Mouse (Mus musculus) ES-E14 (cell line): Measurements from ENCODE around the gene Krt83. TPM values are rescaled to one million over a fixed set of nuclear protein-coding genes. Genes with fewer than 3 reads are reported as not detected.

Experiments used
- DNase-seq: peaks from one replicate; pipeline ENCODE4 v3.0.0-alpha.2; 2013; ENCODE audit warnings: low read depth, low spot score
- H3K27ac ChIP-seq: 2 replicates; pipeline ENCODE4 v1.5.1; 2012; ENCODE audit warnings: low read depth, mild to moderate bottlenecking, low read length, moderate library complexity, mixed read lengths; ENCODE audit not compliant: poor library complexity, insufficient read depth, severe bottlenecking
- H3K36me3 ChIP-seq: 2 replicates; pipeline ENCODE4 v1.6.1; 2012; ENCODE audit warnings: mild to moderate bottlenecking, low read length, moderate library complexity, mixed read lengths; ENCODE audit not compliant: control insufficient read depth, poor library complexity, insufficient read depth, severe bottlenecking
- H3K4me1 ChIP-seq, 2 experiments: fragments of 150-350 bp in 1 of 2; sonication (generic) in 1 of 2; 2 replicates each; pipeline ENCODE4 v1.6.1; 2012; ENCODE audit warnings: low read length in 2 of 2, mild to moderate bottlenecking in 1 of 2, mixed read lengths in 1 of 2; ENCODE audit not compliant: control insufficient read depth in 2 of 2, insufficient read depth in 2 of 2, poor library complexity in 1 of 2
- H3K4me3 ChIP-seq, 2 experiments: fragments of 150-350 bp in 1 of 2; sonication (generic) in 1 of 2; 2 replicates each; pipeline ENCODE4 v1.5.1; 2012; ENCODE audit warnings: low read length in 2 of 2, low read depth in 1 of 2, mild to moderate bottlenecking in 1 of 2, mixed read lengths in 1 of 2; ENCODE audit not compliant: insufficient read depth in 1 of 2, poor library complexity in 1 of 2, severe bottlenecking in 1 of 2
- H3K9ac ChIP-seq: 2 replicates; pipeline ENCODE4 v1.6.1; 2012; ENCODE audit warnings: low read depth, mild to moderate bottlenecking, low read length, mixed read lengths; ENCODE audit not compliant: poor library complexity, insufficient read depth, severe bottlenecking
- H3K9me3 ChIP-seq: fragments of 150-350 bp; sonication (generic); 2 replicates; pipeline ENCODE4 v1.6.1; 2012; ENCODE audit warnings: low read depth, mild to moderate bottlenecking, low read length; ENCODE audit not compliant: control insufficient read depth, insufficient read depth
- CHD2 ChIP-seq: IDR thresholded peaks from 2 replicates; pipeline ENCODE4 v1.6.1; 2014; ENCODE audit warnings: mild to moderate bottlenecking, low read depth, low read length, inconsistent platforms
- HCFC1 ChIP-seq: IDR thresholded peaks from 2 replicates; pipeline ENCODE4 v1.6.1; 2012; ENCODE audit warnings: low read length, inconsistent platforms, borderline replicate concordance; ENCODE audit not compliant: insufficient read depth
- MAFK ChIP-seq: IDR thresholded peaks from 2 replicates; pipeline ENCODE4 v1.6.1; 2014; ENCODE audit warnings: mild to moderate bottlenecking, low read depth, low read length, inconsistent platforms; ENCODE audit not compliant: insufficient read depth
- ZC3H11A ChIP-seq: IDR thresholded peaks from 2 replicates; pipeline ENCODE4 v1.6.1; 2012; ENCODE audit warnings: low read depth, mild to moderate bottlenecking, inconsistent platforms, low read length, borderline replicate concordance
- ZNF384 ChIP-seq: IDR thresholded peaks from 2 replicates; pipeline ENCODE4 v1.6.1; 2012; ENCODE audit warnings: low read depth, low read length, inconsistent platforms
- in situ Hi-C, 2 experiments: fragments of 600-800 bp; cut with MboI; formaldehyde crosslinking; loops; one replicate each; pipeline ENCODE4 v1.15.1; 2025; ENCODE audit warnings: low sequenced_read_pairs in 2 of 2, inconsistent platforms in 1 of 2; ENCODE audit not compliant: unreplicated experiment in 2 of 2
- total RNA-seq: library from RNA; depleted of rRNA; stranded (reverse); fragments of 300-350 nt; gene quantifications from 2 replicates; pipeline ENCODE4 v1.2.3, GENCODE M21; 2012

Krt83 gene
- total RNA-seq, 1 experiment: not detected

DNA sequence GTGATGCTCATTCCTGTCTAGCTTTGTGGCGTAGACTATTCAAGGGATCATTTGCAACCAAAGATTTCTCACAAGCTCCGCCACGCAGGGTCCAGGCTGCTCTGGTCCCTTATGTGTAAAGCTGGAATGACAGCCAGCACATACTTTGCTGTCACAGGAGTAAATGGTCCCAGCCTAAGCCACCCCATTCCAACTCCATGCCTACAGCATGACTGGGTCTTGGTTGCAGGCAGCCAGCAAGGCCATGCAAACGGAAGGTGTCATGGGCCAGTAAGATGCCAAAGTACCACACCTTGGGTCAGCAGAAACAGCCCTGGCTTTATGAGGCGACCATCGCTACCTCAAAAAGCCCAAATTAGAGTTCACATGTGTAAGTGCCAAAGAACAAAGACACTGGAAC lies 2.4 kb upstream of the Krt83 start:
- Histone ChIP-seq H3K27ac (no peak overlapping the region), H3K4me3 (no peak overlapping the region), H3K9me3 (no peaks in the 10 kb centered on the region), H3K4me1 (no peaks in the 10 kb centered on the region), H3K36me3 (no peaks in the 10 kb centered on the region), H3K9ac (no peak overlapping the region)
- TF ChIP-seq ZNF384: no peak
- no peak for TF ChIP-seq MAFK
- TF ChIP-seq ZC3H11A: no peak
- no peak for TF ChIP-seq CHD2
- TF ChIP-seq HCFC1: no peak
- no peak for DNase-seq
- in situ Hi-C loops: no loop called here

DNA sequence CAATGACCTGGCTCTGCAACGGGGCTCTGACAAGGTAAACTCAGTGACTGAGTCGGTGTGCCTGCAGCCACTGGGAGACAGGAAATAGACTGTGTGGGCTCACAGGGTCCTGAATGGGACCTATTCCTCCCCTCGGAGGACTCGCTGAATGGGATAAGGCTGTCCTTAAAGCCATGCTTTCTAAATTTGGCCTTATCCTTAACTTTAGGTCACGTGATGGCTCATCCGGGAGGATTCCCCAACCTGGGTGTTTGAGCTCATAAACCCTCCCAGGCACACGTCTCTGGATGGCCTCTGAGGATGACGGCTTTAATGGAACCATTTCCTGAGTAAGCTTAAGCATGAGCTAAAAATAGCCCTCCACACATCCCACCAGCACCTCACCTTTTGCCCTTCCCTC lies 1.4 kb upstream of the Krt83 start:
- no peak for DNase-seq
- in situ Hi-C loops: no loop called here

GRCm38 (mm10) chr15:101485911-101486635 lies 5.2 kb downstream of the Krt83 start:
- Histone ChIP-seq H3K4me1 (no peaks in the 10 kb centered on the region), H3K36me3 (no peaks in the 10 kb centered on the region), H3K9me3 (no peaks in the 10 kb centered on the region), H3K9ac (no peak overlapping the region), H3K4me3 (no peak overlapping the region), H3K27ac (no peak overlapping the region)
- DNase-seq: no peak
- no peak for TF ChIP-seq CHD2
- TF ChIP-seq ZC3H11A: no peak
- TF ChIP-seq ZNF384: no peak
- TF ChIP-seq MAFK: no peak
- no peak for TF ChIP-seq HCFC1
- in situ Hi-C loops: no loop called here

More for the DNA sequence above, 1.4 kb upstream of the Krt83 start:
- TF ChIP-seq ZNF384 (no peak), CHD2 (no peak), ZC3H11A (no peak), MAFK (no peak)
- Histone ChIP-seq H3K4me1 (no peaks in the 10 kb centered on the region), H3K9me3 (no peaks in the 10 kb centered on the region), H3K9ac (no peak overlapping the region), H3K36me3 (no peaks in the 10 kb centered on the region), H3K27ac (no peak overlapping the region), H3K4me3 (no peak overlapping the region)

- no peaks in the 10 kb centered on the region for H3K9me3 ChIP-seq
- H3K9ac ChIP-seq: no peak overlapping the region
- H3K36me3 ChIP-seq: no peaks in the 10 kb centered on the region
- TF ChIP-seq ZNF384: no peak
- TF ChIP-seq ZC3H11A: no peak
- no peak for TF ChIP-seq HCFC1
- no peak for TF ChIP-seq MAFK
- no peak for TF ChIP-seq CHD2
- H3K27ac ChIP-seq: no peak overlapping the region
- H3K4me1 ChIP-seq: no peaks in the 10 kb centered on the region
- H3K4me3 ChIP-seq: no peak overlapping the region
- in situ Hi-C loops: no loop called here
- DNase-seq: no peak
Observed at GRCm38 (mm10) chr15:101484939-101485338, 6.4 kb downstream of the Krt83 start.
